Mouse (Mus musculus) layer of hippocampus, adult 11-12 months (tissue): ENCODE results near the gene Nmrk1.

Source experiments
- DNase-seq: peaks from one replicate; pipeline ENCODE4 v3.0.0; 2022; ENCODE audit warnings: low spot score

Gene Nmrk1

DNA sequence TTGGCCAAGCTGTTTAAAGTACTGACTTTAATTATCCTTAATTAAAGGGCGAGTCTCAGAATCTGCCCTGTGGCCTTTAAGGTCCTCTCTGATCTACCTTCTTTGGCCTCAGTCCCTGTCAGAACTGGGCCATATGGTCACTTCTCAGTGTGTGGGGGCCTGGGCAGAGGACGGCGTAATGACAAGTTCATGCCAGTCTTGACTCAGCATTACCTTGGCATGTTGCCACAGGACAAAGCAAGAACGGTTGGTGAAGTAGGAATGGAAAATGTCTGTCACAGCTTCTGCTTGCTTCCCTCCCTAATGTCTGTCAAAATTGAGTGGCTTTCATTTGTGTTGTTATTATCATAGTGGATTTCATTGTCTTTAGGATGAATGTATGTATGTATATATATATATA lies 20.8 kb downstream of the Nmrk1 start:
- no peak for DNase-seq

DNA sequence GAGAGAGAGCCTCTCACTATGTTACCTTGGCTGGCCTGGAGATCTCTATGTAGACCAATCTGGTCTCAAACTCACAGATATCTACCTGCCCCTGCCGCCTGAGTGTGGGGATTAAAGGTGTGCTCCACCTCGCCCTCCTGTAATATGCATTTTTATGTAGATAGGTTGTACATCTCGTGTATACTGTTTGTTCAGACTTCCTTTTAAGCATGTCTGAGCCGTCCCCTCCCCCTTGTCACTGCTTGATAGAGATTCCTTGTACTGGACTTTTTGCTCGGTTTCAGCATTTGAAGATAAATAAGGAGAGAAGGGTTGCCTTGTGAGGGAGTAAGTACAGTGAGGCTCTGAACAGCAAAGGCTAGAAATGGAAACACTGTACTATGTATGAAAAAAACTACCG lies 21.3 kb downstream of the Nmrk1 start:
- no peak for DNase-seq

GRCm38 (mm10) chr19:18654330-18654729 lies 22.6 kb downstream of the Nmrk1 start:
- DNase-seq, result no peak

- no peak for DNase-seq
Measured at GRCm38 (mm10) chr19:18654984-18655383, 23.2 kb downstream of the Nmrk1 start.

DNA sequence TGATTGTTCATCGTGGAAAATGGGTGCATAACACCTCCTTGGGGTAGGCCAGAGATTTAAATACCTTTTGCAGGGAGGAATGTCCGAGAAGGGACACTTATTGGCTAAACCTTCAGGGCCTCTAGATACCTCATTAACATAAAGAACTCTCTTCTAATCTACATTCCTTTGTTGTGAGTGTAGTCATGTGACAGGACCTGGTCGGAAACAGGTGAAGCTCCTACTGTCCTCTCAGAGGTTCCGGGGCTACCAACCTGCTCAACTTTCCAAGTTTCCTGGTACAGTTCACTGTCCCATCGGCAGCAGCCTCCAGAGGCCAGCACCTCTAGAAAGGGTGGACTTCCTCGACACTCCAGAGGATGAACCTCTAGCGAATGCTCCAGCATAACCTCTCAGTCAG lies 24.2 kb downstream of the Nmrk1 start:
- DNase-seq, result no peak

- no peak for DNase-seq
Measured at GRCm38 (mm10) chr19:18658473-18658872, 26.7 kb downstream of the Nmrk1 start.

- no peak for DNase-seq
Measured at GRCm38 (mm10) chr19:18659349-18659748, 27.6 kb downstream of the Nmrk1 start.

GRCm38 (mm10) chr19:18660466-18660865 lies 28.7 kb downstream of the Nmrk1 start:
- no peak for DNase-seq

DNA sequence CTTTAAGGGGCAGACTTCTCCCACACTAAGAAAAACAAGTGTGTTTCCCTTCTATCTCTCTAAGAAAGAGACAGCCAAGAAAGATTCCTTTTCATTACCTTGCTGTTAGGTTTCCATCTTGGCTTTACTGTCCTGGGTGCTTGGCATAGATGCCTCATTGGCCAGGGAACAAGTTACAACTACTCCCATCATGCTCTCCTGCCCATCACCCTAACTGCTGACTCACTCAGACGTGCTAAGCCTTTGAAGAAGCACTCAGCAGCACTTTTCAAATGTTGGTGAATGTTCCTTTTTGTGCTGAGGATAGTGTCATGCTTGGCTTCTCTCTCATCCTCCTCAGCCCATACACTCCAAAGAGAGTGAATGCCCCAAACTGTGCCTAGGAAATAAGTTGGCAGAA lies 29.9 kb downstream of the Nmrk1 start:
- no peak for DNase-seq

GRCm38 (mm10) chr19:18663904-18664303 lies 32.2 kb downstream of the Nmrk1 start:
- DNase-seq, result no peak

DNA sequence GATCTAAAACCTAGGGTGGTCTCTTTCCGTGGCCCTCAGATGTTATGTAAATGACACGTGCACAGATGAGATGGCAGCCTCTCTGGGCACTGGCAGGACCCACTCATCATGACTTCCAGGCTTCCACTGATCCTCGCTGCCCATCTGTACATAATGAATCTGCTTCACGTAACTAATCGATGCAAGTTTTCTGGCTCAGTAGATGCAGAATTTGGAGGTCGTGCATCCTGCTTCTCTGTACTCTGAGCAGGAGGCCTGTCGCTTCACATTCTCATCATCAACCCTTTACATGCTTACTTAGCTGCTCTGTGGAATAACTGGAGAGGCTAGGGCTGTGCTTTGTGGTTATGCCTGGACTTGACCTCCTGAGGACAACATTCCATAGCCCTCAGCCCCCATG lies 35.2 kb downstream of the Nmrk1 start:
- DNase-seq, result no peak

GRCm38 (mm10) chr19:18669551-18669950 lies 37.8 kb downstream of the Nmrk1 start:
- no peak for DNase-seq

- peak; percentile 98 for DNase-seq
Measured at GRCm38 (mm10) chr19:18670608-18671007, 38.9 kb downstream of the Nmrk1 start, which contains the start of gene Carnmt1. Carnmt1 (plus strand) TSS chr19:18670764.

GRCm38 (mm10) chr19:18671056-18671741 lies 39.4 kb downstream of the Nmrk1 start:
- peak; percentile 41 for DNase-seq

- DNase-seq, result no peak
Measured at GRCm38 (mm10) chr19:18672498-18672897, 40.7 kb downstream of the Nmrk1 start.

DNA sequence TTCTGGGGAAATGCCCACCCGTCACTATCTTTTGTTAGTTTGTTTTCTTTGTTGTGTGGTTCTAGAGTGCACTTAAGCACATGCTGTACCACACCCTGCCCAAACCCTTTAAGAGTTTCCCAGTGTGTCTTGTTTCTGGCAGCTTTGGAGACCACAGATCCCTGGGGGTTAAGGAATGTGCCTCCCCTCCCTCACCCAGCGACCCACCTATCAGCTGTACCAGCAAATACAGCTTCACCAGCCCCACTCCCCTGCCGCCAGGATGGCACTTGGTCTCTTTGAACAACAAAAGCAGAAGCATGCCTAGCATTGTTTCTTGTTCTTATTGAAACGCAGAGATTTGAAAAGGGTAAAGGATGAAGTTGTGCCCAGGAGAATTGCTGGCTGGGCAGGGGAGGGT lies 41.4 kb downstream of the Nmrk1 start:
- no peak for DNase-seq

DNA sequence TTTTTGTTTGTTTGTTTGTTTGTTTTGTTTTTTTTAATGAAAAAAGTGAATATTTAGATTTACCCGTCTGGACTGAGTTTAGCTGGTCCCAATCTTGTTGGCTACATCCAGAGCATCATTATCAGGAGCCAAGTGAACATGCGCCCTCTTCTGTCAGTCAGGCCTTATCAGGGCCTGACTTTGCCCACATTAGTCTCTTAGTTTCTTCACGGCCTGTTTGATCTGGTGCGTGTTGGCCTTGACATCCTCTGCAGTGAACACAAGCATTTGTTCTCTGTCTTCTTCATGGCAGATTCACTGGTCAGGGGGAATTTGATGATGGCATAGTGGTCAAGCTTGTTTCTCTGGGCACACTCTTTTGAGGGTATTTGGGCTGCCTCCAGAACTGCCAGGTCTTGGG lies 50.4 kb downstream of the Nmrk1 start:
- no peak for DNase-seq

GRCm38 (mm10) chr19:18687556-18687955 lies 55.8 kb downstream of the Nmrk1 start:
- peak; percentile 32 for DNase-seq

DNA sequence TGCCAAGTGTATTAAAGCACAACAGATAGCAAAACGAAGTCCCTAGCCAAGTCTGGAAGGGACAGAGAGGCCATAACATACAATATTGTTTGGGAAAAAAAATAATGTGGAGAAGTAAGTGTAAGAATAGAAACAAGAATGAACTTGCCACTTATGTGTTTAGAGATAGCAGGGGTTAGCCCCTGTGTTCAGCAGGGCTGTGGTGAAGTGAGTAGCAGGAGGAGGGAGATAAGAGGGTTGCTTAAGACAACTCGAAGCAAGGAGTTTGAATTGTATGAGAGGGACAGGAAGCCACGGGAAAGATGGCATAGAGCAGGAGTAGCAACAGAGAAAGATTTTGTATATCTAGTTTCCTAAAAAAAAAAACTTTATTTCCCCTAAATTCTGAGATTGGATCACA lies 60.4 kb downstream of the Nmrk1 start:
- DNase-seq, result no peak

DNA sequence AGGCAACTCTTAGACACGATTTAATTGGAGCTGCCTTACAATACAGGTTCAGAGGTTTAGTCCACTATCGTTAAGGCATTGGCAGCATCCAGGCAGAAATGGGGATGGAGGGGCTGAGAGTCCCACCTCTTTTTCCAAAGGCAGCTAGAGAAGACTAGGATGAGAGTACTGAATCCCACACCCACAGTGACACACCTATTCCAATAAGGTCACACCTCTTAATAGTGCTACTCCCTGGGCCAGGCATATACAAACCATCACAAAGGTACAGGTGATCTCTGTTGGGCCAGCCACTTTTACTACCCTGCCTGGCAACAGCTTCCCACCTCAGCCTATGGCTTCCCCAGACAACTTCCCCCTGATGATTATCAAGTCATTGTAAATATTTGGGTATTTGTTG lies 61.0 kb downstream of the Nmrk1 start:
- DNase-seq, result no peak

GRCm38 (mm10) chr19:18695116-18695515 lies 63.4 kb downstream of the Nmrk1 start:
- DNase-seq, result no peak

GRCm38 (mm10) chr19:18695552-18695951 lies 63.8 kb downstream of the Nmrk1 start:
- no peak for DNase-seq
